Mouse (Mus musculus): ENCODE data around the gene Irx2.

The Irx2 gene

DNA sequence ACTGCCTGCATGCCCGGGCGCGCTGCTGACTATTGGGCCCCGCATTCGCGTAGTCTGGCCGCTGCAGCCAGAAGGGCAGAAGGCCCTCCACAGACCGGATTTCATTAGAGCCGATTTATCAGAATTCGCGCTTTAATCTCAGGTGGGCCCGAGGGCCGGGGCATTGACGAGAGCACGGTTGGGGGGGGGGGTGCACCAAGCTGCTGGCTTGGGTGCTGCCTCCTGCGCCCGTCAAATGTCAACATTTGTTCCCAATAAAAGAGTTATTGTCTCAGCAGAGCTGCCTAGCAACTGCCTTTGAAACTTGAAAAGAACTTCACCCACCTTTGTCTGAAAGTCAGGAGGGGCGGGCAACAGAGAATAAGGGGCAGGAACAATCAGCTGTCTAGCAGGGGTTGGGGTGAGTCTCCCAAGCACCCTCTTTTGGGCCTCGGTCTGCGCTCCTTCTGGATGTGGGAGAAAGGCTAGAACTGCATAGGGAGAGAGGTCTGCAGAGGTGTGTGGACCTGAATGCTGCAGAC is 7.8 kb downstream of the Irx2 start:
- DNase-seq (ENCODE audit: low spot score), result no peak

DNA sequence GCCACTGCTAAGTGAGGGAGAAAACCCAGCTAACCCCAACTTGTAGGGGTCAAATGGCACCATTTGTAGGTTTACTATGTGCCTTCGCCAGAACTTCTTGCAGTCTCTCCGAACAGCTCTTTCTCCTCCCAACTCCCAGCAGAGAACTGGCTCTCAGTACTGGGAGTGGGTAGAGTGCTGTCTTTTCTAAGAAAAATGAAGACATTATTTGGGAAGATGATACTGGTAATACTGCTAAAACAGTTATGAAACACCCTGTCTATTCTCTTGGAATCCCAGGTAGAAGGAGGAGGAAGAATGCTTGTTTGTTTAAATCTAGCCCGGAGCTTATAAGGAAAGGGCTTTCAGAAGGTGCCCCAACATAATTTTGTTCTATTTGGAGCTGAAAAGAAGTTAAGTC is 8.9 kb downstream of the Irx2 start:
- DNase-seq (ENCODE audit: low spot score), result no peak

DNA sequence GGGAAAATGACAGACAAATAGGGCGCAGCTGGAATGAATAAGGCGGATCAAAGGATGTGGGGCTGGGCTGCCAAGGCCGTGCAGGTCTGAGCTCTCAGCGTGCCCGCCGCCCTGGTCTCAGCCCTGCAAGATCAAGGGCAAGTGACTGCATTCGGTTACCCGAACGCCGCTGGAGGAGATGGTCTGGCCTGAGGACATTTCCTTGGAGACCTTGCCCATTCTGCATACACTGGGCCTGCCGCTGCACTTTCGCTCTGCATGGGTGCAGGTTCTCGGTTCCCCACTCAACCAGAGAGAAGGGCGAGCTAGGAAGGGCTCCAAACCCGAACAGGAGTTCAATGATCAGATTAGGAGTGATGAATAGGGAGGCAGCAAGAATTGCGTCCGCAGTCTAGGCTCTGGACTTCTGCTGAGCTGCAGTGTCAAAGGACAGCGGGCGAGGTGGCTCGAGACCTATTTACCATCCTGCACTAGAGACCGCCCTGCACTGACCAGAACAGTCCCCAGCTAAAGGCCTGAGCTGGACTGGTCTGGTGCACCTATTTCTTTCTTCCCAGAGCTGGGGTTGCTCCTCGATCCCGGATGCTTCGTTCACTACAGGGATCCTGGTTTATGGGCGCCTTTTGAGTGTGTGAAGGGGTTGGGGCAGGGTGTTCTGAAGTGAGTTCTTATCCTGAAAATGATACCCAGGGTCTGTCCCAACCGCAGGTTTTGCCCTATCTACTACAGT is 9.9 kb downstream of the Irx2 start:
- no peak for DNase-seq (ENCODE audit: low spot score)

DNA sequence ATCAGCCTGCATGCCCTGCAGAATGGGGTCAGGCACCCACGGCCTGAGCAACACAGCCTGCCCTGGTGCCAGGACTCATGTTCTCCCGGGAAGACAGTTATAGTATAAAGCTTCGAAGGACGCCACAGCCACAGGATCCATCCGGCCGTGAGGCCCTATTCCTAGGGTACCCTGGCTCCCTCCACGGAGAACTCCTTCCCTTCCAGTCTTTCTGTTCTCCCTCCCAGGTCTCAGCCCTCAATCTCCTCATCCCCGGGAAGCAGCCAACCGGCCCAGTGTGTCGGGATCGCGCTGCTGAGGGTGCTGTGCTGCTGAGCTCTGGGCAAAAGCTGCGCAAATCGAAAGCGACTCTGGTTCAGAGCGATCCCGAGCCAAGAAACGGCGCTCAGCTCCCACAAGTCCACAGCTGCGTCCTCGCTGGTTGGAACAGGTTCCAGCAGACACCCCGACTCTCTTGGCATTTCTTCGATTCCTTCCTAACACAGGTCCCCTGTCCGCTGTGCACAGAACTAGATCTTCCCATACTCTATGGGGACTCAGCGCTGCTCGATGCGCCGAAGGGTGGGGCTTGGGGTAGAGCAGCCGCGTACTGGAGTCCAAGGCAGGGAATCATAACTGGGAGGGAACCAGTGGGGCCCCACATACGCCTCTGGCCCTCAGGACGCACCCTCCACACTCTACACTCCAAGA is 11.0 kb downstream of the Irx2 start:
- no peak for DNase-seq (ENCODE audit: low spot score)

DNA sequence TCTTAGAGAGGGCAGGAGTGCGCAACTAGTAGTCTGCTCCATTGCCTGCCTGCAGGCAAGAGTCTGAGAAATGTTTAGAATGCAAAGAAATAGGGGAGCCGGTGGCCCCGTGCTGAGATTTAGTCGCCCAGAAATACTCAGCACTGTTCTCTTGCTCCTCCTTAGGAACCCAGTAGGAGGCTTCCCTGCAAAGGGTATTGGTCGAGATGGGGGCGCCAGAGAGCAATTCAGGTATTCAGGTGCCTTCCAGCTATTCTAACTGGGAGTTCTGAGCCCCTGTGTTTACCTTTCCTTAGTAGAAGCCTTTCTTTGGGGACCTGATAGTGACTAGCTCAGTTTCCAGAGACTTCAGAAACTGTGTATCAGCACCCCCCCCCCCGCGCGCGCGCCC is 11.5 kb downstream of the Irx2 start:
- no peak for DNase-seq (ENCODE audit: low spot score)

DNA sequence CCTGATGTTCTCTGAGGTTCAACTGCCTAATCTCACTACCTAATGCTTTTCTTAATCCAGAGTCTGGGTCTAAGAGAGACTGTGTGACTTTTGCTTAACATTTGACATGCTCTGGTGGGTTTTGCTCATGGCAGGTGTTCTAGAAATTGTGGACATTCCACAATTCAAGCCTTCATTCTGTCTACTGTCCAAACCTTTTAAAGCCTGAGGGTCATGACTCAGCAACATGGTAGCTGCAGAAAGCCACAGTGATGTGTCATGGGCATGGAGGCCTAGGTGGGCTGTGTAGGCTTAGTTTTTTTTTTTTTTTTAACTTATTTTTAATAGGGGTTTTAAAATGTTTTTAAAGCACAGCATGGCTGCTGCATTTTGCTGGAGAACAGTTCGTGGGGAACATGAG is 27.8 kb downstream of the Irx2 start:
- DNase-seq (ENCODE audit: low spot score), result no peak

DNA sequence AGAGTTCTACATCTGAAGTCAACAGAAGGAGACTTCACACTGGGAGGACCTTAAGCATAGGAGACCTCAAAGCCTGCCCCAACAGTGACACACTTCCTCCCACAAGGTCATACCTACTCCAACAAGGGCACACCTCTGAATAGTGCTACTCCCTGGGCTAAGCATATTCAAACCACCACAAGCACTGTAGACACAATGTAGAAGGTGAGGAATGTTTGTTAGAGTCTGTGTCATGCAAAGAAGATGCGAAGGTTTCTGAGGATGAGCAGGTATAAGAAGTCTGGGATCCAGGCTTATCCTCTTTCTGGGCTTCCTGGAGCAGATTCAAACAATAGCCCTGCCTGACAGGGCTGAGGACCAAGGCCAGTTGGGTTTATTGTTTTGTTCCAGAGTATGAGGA is 47.2 kb downstream of the Irx2 start:
- no peak for DNase-seq (ENCODE audit: low spot score)
